Comparison of ENCODE assay signal across 12 mouse cellular contexts in genomic region chr17:56291826-56292475, GRCm38 (mm10). TPM values are rescaled to one million over a fixed set of nuclear protein-coding genes. Genes with fewer than 3 reads are reported as not detected.
DNase-seq lines count a peak whose midpoint lies in the region; ATAC-seq and TF ChIP-seq lines count a peak whose summit lies in the region.
"Had no signal": no experiment of that assay in that cellular context is flagged by ENCODE, and none has a peak within 500 bp of the region (broad histone marks: within the 10 kb centered on the region; RNA-seq: fewer than 3 reads in every experiment).

No protein-coding gene starts in this region.

- intact Hi-C loops in heart, adult 2 months (cut with DNase I): loop anchor here (1.0 to 2.0 kb wide), 2 partner anchors 13 to 58 kb away; no protein-coding TSS in a partner anchor
- intact Hi-C loops in heart, postnatal 14 days (cut with DNase I): loop anchor here (2.0 kb wide), 2 partner anchors 15 to 59 kb away; partner anchors contain the start of gene Ticam1
- intact Hi-C loops in left cerebral cortex, adult 2 months (cut with DNase I): no loop called here

- TF ChIP-seq EP300 in heart, adult 2 months (IDR thresholded peaks at IDR 0.05; ENCODE audit: insufficient read depth, low read depth, low read length): no peak

- no peak for DNase-seq in heart, adult 2 months
- no peak for DNase-seq in heart, postnatal 14 days
- no peak for DNase-seq in midbrain, embryonic 10.5 days (ENCODE audit: low spot score)
- DNase-seq in thymus, adult 2 months: peak; percentile 54
- DNase-seq in left cerebral cortex, adult 2 months (ENCODE audit: extremely low spot score in 1 of 2, low spot score in 2 of 2): no peak
- no peak for DNase-seq in Muller cell, postnatal 12 days (ENCODE audit: inconsistent ontology term)

- peaks cover 6% of the 10 kb centered on the region for H3K4me1 ChIP-seq in heart, adult 2 months (ENCODE audit: control insufficient read depth, insufficient read depth, low read length)
- peaks cover 53% of the 10 kb centered on the region for H3K4me1 ChIP-seq in midbrain, embryonic 10.5 days
- peaks cover 18% of the 10 kb centered on the region for H3K4me1 ChIP-seq in midbrain, embryonic 16.5 days (ENCODE audit: control insufficient read depth, insufficient read depth, low read length)
- peaks cover 21% of the 10 kb centered on the region for H3K4me1 ChIP-seq in intestine, embryonic 16.5 days (ENCODE audit: control insufficient read depth, insufficient read depth, low read length)
- peaks cover 67% of the 10 kb centered on the region for H3K4me1 ChIP-seq in thymus, adult 2 months (replicated peaks; ENCODE audit: control insufficient read depth, insufficient read depth, low read length)

- H3K79me2 ChIP-seq in heart, adult 2 months (replicated peaks; ENCODE audit: control insufficient read depth, insufficient read depth, low read length): no peaks in the 10 kb centered on the region

- WGBS in heart, adult 2 months: 87% methylated on average over 7 of the region's 7 CpGs
- WGBS in midbrain, embryonic 10.5 days: 55% methylated on average over 7 of the region's 7 CpGs
- 52% methylated on average over 7 of the region's 7 CpGs for WGBS in midbrain, embryonic 16.5 days
- 82% methylated on average over 7 of the region's 7 CpGs for WGBS in intestine, embryonic 16.5 days
- 48% methylated on average over 7 of the region's 7 CpGs for WGBS in thymus, adult 2 months

- no peaks in the 10 kb centered on the region for H3K9me3 ChIP-seq in midbrain, embryonic 10.5 days (replicated peaks)
- H3K9me3 ChIP-seq in midbrain, embryonic 16.5 days (replicated peaks; ENCODE audit: control insufficient read depth, low read length, poor library complexity, severe bottlenecking): no peaks in the 10 kb centered on the region
- H3K9me3 ChIP-seq in intestine, embryonic 16.5 days (ENCODE audit: control insufficient read depth, low read length): no peaks in the 10 kb centered on the region

- no peak for TF ChIP-seq POLR2A in heart, adult 2 months (IDR thresholded peaks at IDR 0.05; ENCODE audit: insufficient read depth, low read depth, low read length)
- no peak for TF ChIP-seq POLR2A in thymus, adult 2 months (IDR thresholded peaks at IDR 0.05; ENCODE audit: control insufficient read depth, extremely low read depth, insufficient read depth, low read length, poor library complexity)

- no peak overlapping the region for H3K9ac ChIP-seq in heart, adult 2 months (ENCODE audit: low read depth, low read length)
- H3K9ac ChIP-seq in midbrain, embryonic 16.5 days (ENCODE audit: low read depth, low read length): no peak overlapping the region
- peak overlapping the region; percentile 70 for H3K9ac ChIP-seq in intestine, embryonic 16.5 days (ENCODE audit: low read depth, low read length)

- H3K36me3 ChIP-seq in heart, adult 2 months (ENCODE audit: control insufficient read depth, insufficient read depth, low read length): no peaks in the 10 kb centered on the region
- peaks cover 3% of the 10 kb centered on the region for H3K36me3 ChIP-seq in midbrain, embryonic 10.5 days
- H3K36me3 ChIP-seq in midbrain, embryonic 16.5 days (ENCODE audit: control insufficient read depth, insufficient read depth, low read length): no peaks in the 10 kb centered on the region
- no peaks in the 10 kb centered on the region for H3K36me3 ChIP-seq in intestine, embryonic 16.5 days (ENCODE audit: control insufficient read depth, insufficient read depth, low read length)
- no peaks in the 10 kb centered on the region for H3K36me3 ChIP-seq in thymus, adult 2 months (ENCODE audit: control insufficient read depth, insufficient read depth, low read length)

- H3K27me3 ChIP-seq in heart, adult 2 months (ENCODE audit: control insufficient read depth, insufficient read depth, low read length): no peaks in the 10 kb centered on the region
- no peaks in the 10 kb centered on the region for H3K27me3 ChIP-seq in midbrain, embryonic 10.5 days (ENCODE audit: low read depth, poor library complexity, severe bottlenecking)
- no peaks in the 10 kb centered on the region for H3K27me3 ChIP-seq in midbrain, embryonic 16.5 days (ENCODE audit: control insufficient read depth, insufficient read depth, low read depth, low read length)
- H3K27me3 ChIP-seq in intestine, embryonic 16.5 days (replicated peaks; ENCODE audit: control insufficient read depth, insufficient read depth, low read length): no peaks in the 10 kb centered on the region
- no peaks in the 10 kb centered on the region for H3K27me3 ChIP-seq in thymus, adult 2 months (ENCODE audit: control insufficient read depth, insufficient read depth, low read length)

- H3K4me2 ChIP-seq in midbrain, embryonic 16.5 days (ENCODE audit: low read length): no peak overlapping the region
- peak overlapping the region; percentile 83; the same call in 1 of the 2 replicates for H3K4me2 ChIP-seq in intestine, embryonic 16.5 days (ENCODE audit: low read depth, low read length)

- no peak for TF ChIP-seq CTCF in heart, adult 2 months (IDR thresholded peaks at IDR 0.05)
- no peak for TF ChIP-seq CTCF in thymus, adult 2 months (IDR thresholded peaks at IDR 0.05; ENCODE audit: borderline replicate concordance, control insufficient read depth, extremely low read depth, insufficient read depth, low read length, poor library complexity)
- TF ChIP-seq CTCF in left cerebral cortex, adult 2 months (IDR thresholded peaks at IDR 0.05): no peak

- peak overlapping the region; percentile 90 for H3K27ac ChIP-seq in heart, adult 2 months
- H3K27ac ChIP-seq in midbrain, embryonic 10.5 days (replicated peaks): peak overlapping the region; percentile 94
- H3K27ac ChIP-seq in midbrain, embryonic 16.5 days (ENCODE audit: low read length): no peak overlapping the region
- peak overlapping the region; percentile 93 for H3K27ac ChIP-seq in intestine, embryonic 16.5 days (ENCODE audit: low read length)
- peak overlapping the region; percentile 98 for H3K27ac ChIP-seq in thymus, adult 2 months (ENCODE audit: control insufficient read depth, insufficient read depth, low read length)
- no peak overlapping the region for H3K27ac ChIP-seq in left cerebral cortex, adult 2 months

- no peak overlapping the region for H3K4me3 ChIP-seq in heart, adult 2 months
- peak overlapping the region; percentile 63; the same call in 1 of the 2 replicates for H3K4me3 ChIP-seq in midbrain, embryonic 10.5 days
- H3K4me3 ChIP-seq in midbrain, embryonic 16.5 days (ENCODE audit: low read depth, low read length): no peak overlapping the region
- H3K4me3 ChIP-seq in intestine, embryonic 16.5 days (ENCODE audit: low read length): no peak overlapping the region
- H3K4me3 ChIP-seq in thymus, adult 2 months (ENCODE audit: control insufficient read depth, insufficient read depth, low read length): no peak overlapping the region
- no peak overlapping the region for H3K4me3 ChIP-seq in left cerebral cortex, adult 2 months

- ATAC-seq in midbrain, embryonic 16.5 days: no peak
- ATAC-seq in intestine, embryonic 16.5 days: no peak

RNA-seq across cellular contexts. Expression of gene Plin3, which starts 0.7 kb away (rescaled TPM):
- 100 to 1,000 TPM; 160 to 221 TPM for total RNA-seq in heart, adult 2 months (2021)
- polyA plus RNA-seq in heart, adult 2 months (2012; rRNA removed): 65.6 and 66.2 TPM in 2 replicates
- total RNA-seq in heart, postnatal 14 days (2021): 100 to 1,000 TPM; 115 to 133 TPM
- polyA plus RNA-seq in midbrain, embryonic 10.5 days (2016; fragmentation: Nextera tagmentation; extraction: Ambion mirVana): 59.5 and 70.0 TPM in 2 replicates
- polyA plus RNA-seq in midbrain, embryonic 16.5 days (2015; fragmentation: Nextera tagmentation; extraction: Ambion mirVana): 10.7 and 12.3 TPM in 2 replicates
- 287 and 364 TPM in 2 replicates for polyA plus RNA-seq in intestine, embryonic 16.5 days (2015; fragmentation: Nextera tagmentation; extraction: Ambion mirVana)
- 29.3 and 33.0 TPM in 2 replicates for polyA plus RNA-seq in thymus, adult 2 months (2012; rRNA removed)
- total RNA-seq in left cerebral cortex, adult 2 months (2021): 10 to 100 TPM in 1 of 2 experiments, 1 to 10 TPM in 1; 7.7 to 11.4 TPM

RNA-seq across cellular contexts. Expression of gene Arrdc5, which starts 8.1 kb away (rescaled TPM):
- total RNA-seq in heart, adult 2 months (2021): not detected
- polyA plus RNA-seq in heart, adult 2 months (2012; rRNA removed): 0.32 TPM in 1 of 2 replicates, not detected in the other
- under 1 TPM in 1 of 2 experiments, not detected in 1; 0.36 TPM for total RNA-seq in heart, postnatal 14 days (2021)
- not detected in 2 replicates for polyA plus RNA-seq in midbrain, embryonic 10.5 days (2016; fragmentation: Nextera tagmentation; extraction: Ambion mirVana)
- not detected in 2 replicates for polyA plus RNA-seq in midbrain, embryonic 16.5 days (2015; fragmentation: Nextera tagmentation; extraction: Ambion mirVana)
- polyA plus RNA-seq in intestine, embryonic 16.5 days (2015; fragmentation: Nextera tagmentation; extraction: Ambion mirVana): not detected in 2 replicates
- not detected in 2 replicates for polyA plus RNA-seq in thymus, adult 2 months (2012; rRNA removed)
- not detected for total RNA-seq in left cerebral cortex, adult 2 months (2021)
- total RNA-seq: adrenal gland, postnatal 10 days; layer of hippocampus, adult 8-10 months; neutrophil, adult 5-6 weeks had no signal
- polyA plus RNA-seq: embryonic facial prominence, embryonic 11.5 days had no signal

RNA-seq across cellular contexts. Expression of gene Uhrf1, which starts 11.2 kb away (rescaled TPM):
- 1 to 10 TPM; 2.0 to 2.4 TPM for total RNA-seq in heart, adult 2 months (2021)
- polyA plus RNA-seq in heart, adult 2 months (2012; rRNA removed): 0.85 and 1.2 TPM in 2 replicates
- 10 to 100 TPM in 1 of 2 experiments, 1 to 10 TPM in 1; 4.8 to 12.2 TPM for total RNA-seq in heart, postnatal 14 days (2021)
- polyA plus RNA-seq in midbrain, embryonic 10.5 days (2016; fragmentation: Nextera tagmentation; extraction: Ambion mirVana): 291 and 321 TPM in 2 replicates
- polyA plus RNA-seq in midbrain, embryonic 16.5 days (2015; fragmentation: Nextera tagmentation; extraction: Ambion mirVana): 11.6 and 15.6 TPM in 2 replicates
- 103 and 114 TPM in 2 replicates for polyA plus RNA-seq in intestine, embryonic 16.5 days (2015; fragmentation: Nextera tagmentation; extraction: Ambion mirVana)
- 154 and 258 TPM in 2 replicates for polyA plus RNA-seq in thymus, adult 2 months (2012; rRNA removed)
- under 1 TPM; 0.70 to 0.91 TPM for total RNA-seq in left cerebral cortex, adult 2 months (2021)

RNA-seq across cellular contexts. Expression of gene Ticam1, which starts 15.4 kb away (rescaled TPM):
- total RNA-seq in heart, adult 2 months (2021): 1 to 10 TPM; 8.0 TPM
- 16.8 and 18.0 TPM in 2 replicates for polyA plus RNA-seq in heart, adult 2 months (2012; rRNA removed)
- 10 to 100 TPM in 1 of 2 experiments, 1 to 10 TPM in 1; 9.5 to 11.4 TPM for total RNA-seq in heart, postnatal 14 days (2021)
- 2.4 and 3.1 TPM in 2 replicates for polyA plus RNA-seq in midbrain, embryonic 10.5 days (2016; fragmentation: Nextera tagmentation; extraction: Ambion mirVana)
- 1.3 TPM in 2 replicates for polyA plus RNA-seq in midbrain, embryonic 16.5 days (2015; fragmentation: Nextera tagmentation; extraction: Ambion mirVana)
- 16.4 and 19.4 TPM in 2 replicates for polyA plus RNA-seq in intestine, embryonic 16.5 days (2015; fragmentation: Nextera tagmentation; extraction: Ambion mirVana)
- 21.6 and 23.1 TPM in 2 replicates for polyA plus RNA-seq in thymus, adult 2 months (2012; rRNA removed)
- total RNA-seq in left cerebral cortex, adult 2 months (2021): 1 to 10 TPM; 6.9 to 7.2 TPM

RNA-seq across cellular contexts. Expression of gene Kdm4b, which starts 33.9 kb away (rescaled TPM):
- 10 to 100 TPM; 26.2 to 36.1 TPM for total RNA-seq in heart, adult 2 months (2021)
- 23.0 and 29.7 TPM in 2 replicates for polyA plus RNA-seq in heart, adult 2 months (2012; rRNA removed)
- 10 to 100 TPM; 44.3 to 44.9 TPM for total RNA-seq in heart, postnatal 14 days (2021)
- polyA plus RNA-seq in midbrain, embryonic 10.5 days (2016; fragmentation: Nextera tagmentation; extraction: Ambion mirVana): 45.2 and 56.1 TPM in 2 replicates
- polyA plus RNA-seq in midbrain, embryonic 16.5 days (2015; fragmentation: Nextera tagmentation; extraction: Ambion mirVana): 63.7 and 75.3 TPM in 2 replicates
- polyA plus RNA-seq in intestine, embryonic 16.5 days (2015; fragmentation: Nextera tagmentation; extraction: Ambion mirVana): 21.3 and 22.5 TPM in 2 replicates
- 94.1 and 117 TPM in 2 replicates for polyA plus RNA-seq in thymus, adult 2 months (2012; rRNA removed)
- total RNA-seq in left cerebral cortex, adult 2 months (2021): 10 to 100 TPM; 66.2 to 71.8 TPM

Comparison
In these comparisons a context has a peak if more than half of its experiments do, and no peak if none do; other contexts are left out.
1. H3K27ac ChIP-seq: peak in heart, adult 2 months (single experiment), midbrain, embryonic 10.5 days (single experiment), intestine, embryonic 16.5 days (single experiment) and thymus, adult 2 months (single experiment); none in midbrain, embryonic 16.5 days (single experiment) and left cerebral cortex, adult 2 months (single experiment).